Mouse (Mus musculus) myocyte (in vitro differentiated cells): ENCODE measurements around the gene Mcub. TPM values are rescaled to one million over a fixed set of nuclear protein-coding genes. Genes with fewer than 3 reads are reported as not detected.
A peak's percentile ranks its signal among the peaks of the same experiment; 100 is the strongest.

ENCODE experiments used
- H3K27me3 ChIP-seq: one replicate; pipeline ENCODE4 v1.6.1; 2011; ENCODE audit not compliant: control insufficient read depth, insufficient read depth, insufficient read length
- H3K36me3 ChIP-seq: one replicate; pipeline ENCODE4 v1.6.1; 2011; ENCODE audit not compliant: control insufficient read depth, insufficient read depth
- H3K4me2 ChIP-seq: one replicate; pipeline ENCODE4 v1.6.1; 2011; ENCODE audit warnings: low read depth, control low read depth
- H3K4me3 ChIP-seq: one replicate; pipeline ENCODE4 v1.5.1; 2011; ENCODE audit warnings: mild to moderate bottlenecking, control low read depth, moderate library complexity
- H3K79me2 ChIP-seq: one replicate; pipeline ENCODE4 v1.6.1; 2011; ENCODE audit not compliant: control insufficient read depth, insufficient read depth
- H3ac ChIP-seq: one replicate; pipeline ENCODE4 v1.6.1; 2011; ENCODE audit not compliant: control insufficient read depth, insufficient read length
- CEBPB ChIP-seq: IDR thresholded peaks from 2 replicates; pipeline ENCODE4 v1.6.1; 2011; ENCODE audit warnings: mild to moderate bottlenecking, moderate library complexity; ENCODE audit not compliant: poor library complexity, insufficient read depth, severe bottlenecking
- E2F4 ChIP-seq: IDR thresholded peaks from one replicate; pipeline ENCODE4 v1.6.1; 2011; ENCODE audit warnings: mild to moderate bottlenecking, control low read depth, moderate library complexity; ENCODE audit not compliant: insufficient read depth
- MAX ChIP-seq: IDR thresholded peaks from one replicate; pipeline ENCODE4 v1.6.1; 2011; ENCODE audit warnings: low read depth, mild to moderate bottlenecking, control low read depth
- MYOD1 ChIP-seq, 3 experiments: IDR thresholded peaks; one replicate each; pipeline ENCODE4 v1.6.1; 2011; ENCODE audit warnings: control low read depth in 2 of 3, low read depth in 2 of 3, mild to moderate bottlenecking in 2 of 3, moderate library complexity in 1 of 3; ENCODE audit not compliant: insufficient read length in 2 of 3, control insufficient read depth in 1 of 3
- MYOG ChIP-seq, 3 experiments: IDR thresholded peaks; one replicate each; pipeline ENCODE4 v1.6.1; 2011; ENCODE audit warnings: control low read depth in 2 of 3, low read depth in 2 of 3, mild to moderate bottlenecking in 2 of 3; ENCODE audit not compliant: insufficient read length in 2 of 3, control insufficient read depth in 1 of 3, insufficient read depth in 1 of 3
- POLR2A ChIP-seq: IDR thresholded peaks from one replicate; pipeline ENCODE4 v1.6.1; 2011; ENCODE audit warnings: low read depth, mild to moderate bottlenecking, control low read depth, moderate library complexity; ENCODE audit not compliant: insufficient read length
- POLR2AphosphoS2 ChIP-seq: IDR thresholded peaks from one replicate; pipeline ENCODE4 v1.6.1; 2011; ENCODE audit warnings: low read depth, control low read depth; ENCODE audit not compliant: insufficient read length
- REST ChIP-seq: IDR thresholded peaks from one replicate; pipeline ENCODE4 v1.6.1; 2011; ENCODE audit warnings: mild to moderate bottlenecking, control low read depth, moderate library complexity; ENCODE audit not compliant: insufficient read depth, insufficient read length
- SRF ChIP-seq: IDR thresholded peaks from one replicate; pipeline ENCODE4 v1.6.1; 2011; ENCODE audit warnings: low read depth; ENCODE audit not compliant: control insufficient read depth, insufficient read length
- TCF12 ChIP-seq: IDR thresholded peaks from one replicate; pipeline ENCODE4 v1.6.1; 2011; ENCODE audit warnings: mild to moderate bottlenecking, control low read depth; ENCODE audit not compliant: poor library complexity, insufficient read depth, severe bottlenecking
- TCF3 ChIP-seq: IDR thresholded peaks from one replicate; pipeline ENCODE4 v1.6.1; 2011; ENCODE audit warnings: low read depth, control low read depth; ENCODE audit not compliant: insufficient read length
- USF1 ChIP-seq: IDR thresholded peaks from one replicate; pipeline ENCODE4 v1.6.1; 2011; ENCODE audit warnings: low read depth, mild to moderate bottlenecking, control low read depth, moderate library complexity
- polyA plus RNA-seq: library from polyadenylated mRNA; unstranded; fragments of >200 nt; fragmentation: generic; extraction: Trizol; gene quantifications from one replicate; pipeline ENCODE4 v1.2.1, GENCODE M21; 2012; ENCODE audit warnings: missing spikeins

The Mcub gene
- polyA plus RNA-seq, result 19.7 TPM

- Histone ChIP-seq H3K36me3 (no peaks in the 10 kb centered on the region), H3K79me2 (no peaks in the 10 kb centered on the region), H3K4me2 (peak within 1 kb of the TSS; percentile 82), H3ac (no peak within 1 kb of the TSS), H3K4me3 (peak within 1 kb of the TSS; percentile 30), H3K27me3 (no peaks in the 10 kb centered on the region)
- TF ChIP-seq TCF3 (no peak), MAX (no peak), POLR2AphosphoS2 (no peak), MYOG (IDR thresholded peaks at IDR 0.05; ENCODE audit: control insufficient read depth in 1 of 3, insufficient read depth in 1 of 3, insufficient read length in 2 of 3, low read depth in 2 of 3) (peak in 2 of 3 experiments; percentile 17), REST (no peak), MYOD1 (IDR thresholded peaks at IDR 0.05; ENCODE audit: control insufficient read depth in 1 of 3, insufficient read length in 2 of 3, low read depth in 2 of 3) (no peak), POLR2A (peak; percentile 31)
Observed at GRCm38 (mm10) chr3:129969432-129970395, at the start of gene Mcub. Gene Mcub, minus strand, starts transcription at chr3:129970206.

GRCm38 (mm10) chr3:130012943-130013342 is 42.9 kb upstream of the Mcub start:
- H3K36me3 ChIP-seq, result peaks cover 23% of the 10 kb centered on the region
- TF ChIP-seq TCF12 (no peak), POLR2AphosphoS2 (no peak), CEBPB (no peak), USF1 (no peak), MAX (no peak)

GRCm38 (mm10) chr3:130011236-130011635 is 41.2 kb upstream of the Mcub start:
- TF ChIP-seq MYOD1 (IDR thresholded peaks at IDR 0.05; ENCODE audit: control insufficient read depth in 1 of 3, insufficient read length in 2 of 3, low read depth in 2 of 3), result no peak
- no peak for TF ChIP-seq E2F4
- TF ChIP-seq CEBPB, result no peak
- TF ChIP-seq TCF12, result no peak
- TF ChIP-seq POLR2AphosphoS2, result no peak
- no peak for TF ChIP-seq USF1
- no peak for TF ChIP-seq MYOG (IDR thresholded peaks at IDR 0.05; ENCODE audit: control insufficient read depth in 1 of 3, insufficient read depth in 1 of 3, insufficient read length in 2 of 3, low read depth in 2 of 3)
- no peak for TF ChIP-seq SRF
- TF ChIP-seq POLR2A, result no peak
- no peak for TF ChIP-seq MAX
- TF ChIP-seq REST, result no peak
- TF ChIP-seq TCF3, result no peak
- H3K79me2 ChIP-seq, result no peaks in the 10 kb centered on the region
- H3K27me3 ChIP-seq, result no peaks in the 10 kb centered on the region
- H3K4me2 ChIP-seq, result no peak overlapping the region
- peaks cover 11% of the 10 kb centered on the region for H3K36me3 ChIP-seq
- no peak overlapping the region for H3ac ChIP-seq
- H3K4me3 ChIP-seq, result no peak overlapping the region

More at GRCm38 (mm10) chr3:130012943-130013342, 42.9 kb upstream of the Mcub start:
- no peak overlapping the region for H3K4me2 ChIP-seq
- no peaks in the 10 kb centered on the region for H3K27me3 ChIP-seq
- H3ac ChIP-seq, result no peak overlapping the region
- no peaks in the 10 kb centered on the region for H3K79me2 ChIP-seq
- H3K4me3 ChIP-seq, result no peak overlapping the region

GRCm38 (mm10) chr3:130006141-130006540 is 36.1 kb upstream of the Mcub start:
- H3ac ChIP-seq, result no peak overlapping the region
- H3K79me2 ChIP-seq, result no peaks in the 10 kb centered on the region
- no peak overlapping the region for H3K4me3 ChIP-seq
- TF ChIP-seq E2F4, result no peak
- TF ChIP-seq USF1, result no peak
- no peak for TF ChIP-seq TCF3
- no peak for TF ChIP-seq TCF12
- no peak for TF ChIP-seq MYOG (IDR thresholded peaks at IDR 0.05; ENCODE audit: control insufficient read depth in 1 of 3, insufficient read depth in 1 of 3, insufficient read length in 2 of 3, low read depth in 2 of 3)
- TF ChIP-seq MAX, result no peak
- no peak for TF ChIP-seq MYOD1 (IDR thresholded peaks at IDR 0.05; ENCODE audit: control insufficient read depth in 1 of 3, insufficient read length in 2 of 3, low read depth in 2 of 3)
- TF ChIP-seq CEBPB, result no peak
- no peak for TF ChIP-seq REST
- no peak for TF ChIP-seq POLR2AphosphoS2
- TF ChIP-seq SRF, result no peak
- TF ChIP-seq POLR2A, result no peak
- H3K27me3 ChIP-seq, result no peaks in the 10 kb centered on the region
- H3K36me3 ChIP-seq, result peaks cover 30% of the 10 kb centered on the region
- no peak overlapping the region for H3K4me2 ChIP-seq

GRCm38 (mm10) chr3:130000926-130001325 is 30.9 kb upstream of the Mcub start:
- no peak overlapping the region for H3K4me2 ChIP-seq
- H3K79me2 ChIP-seq, result no peaks in the 10 kb centered on the region
- no peak overlapping the region for H3ac ChIP-seq
- H3K27me3 ChIP-seq, result no peaks in the 10 kb centered on the region
- no peak for TF ChIP-seq SRF
- no peak for TF ChIP-seq POLR2A
- no peak for TF ChIP-seq TCF12
- TF ChIP-seq MAX, result no peak
- no peak for TF ChIP-seq REST
- TF ChIP-seq MYOD1 (IDR thresholded peaks at IDR 0.05; ENCODE audit: control insufficient read depth in 1 of 3, insufficient read length in 2 of 3, low read depth in 2 of 3), result no peak
- no peak for TF ChIP-seq E2F4
- TF ChIP-seq TCF3, result no peak
- no peak for TF ChIP-seq MYOG (IDR thresholded peaks at IDR 0.05; ENCODE audit: control insufficient read depth in 1 of 3, insufficient read depth in 1 of 3, insufficient read length in 2 of 3, low read depth in 2 of 3)
- TF ChIP-seq POLR2AphosphoS2, result no peak
- TF ChIP-seq USF1, result no peak
- no peak for TF ChIP-seq CEBPB
- H3K4me3 ChIP-seq, result no peak overlapping the region
- H3K36me3 ChIP-seq, result peaks cover 41% of the 10 kb centered on the region
